ENCODE assay signal across 8 mouse cellular contexts in genomic region chr4:89523423-89524259, GRCm38 (mm10).
DNase-seq lines count a peak whose midpoint lies in the region; ATAC-seq and TF ChIP-seq lines count a peak whose summit lies in the region.

No protein-coding gene starts in this region.

- peak; percentile 48; the same call in 1 of the 2 replicates for ATAC-seq in lung, embryonic 14.5 days (ENCODE audit: insufficient read depth)
- ATAC-seq in forebrain, embryonic 13.5 days, result peak; percentile 37; the same call in 1 of the 2 replicates
- peak; percentile 74 for ATAC-seq in liver, embryonic 14.5 days (ENCODE audit: insufficient read depth)
- peak; percentile 60; the same call in 1 of the 2 replicates for ATAC-seq in stomach, embryonic 16.5 days (ENCODE audit: insufficient read depth, low FRiP score)

- 5% methylated on average over 10 of the region's 10 CpGs for WGBS in lung, embryonic 14.5 days
- WGBS in forebrain, embryonic 13.5 days, result 15% methylated on average over 10 of the region's 10 CpGs
- WGBS in liver, embryonic 14.5 days (ENCODE audit: insufficient replicate concordance), result 5% methylated on average over 10 of the region's 10 CpGs
- 11% methylated on average over 10 of the region's 10 CpGs for WGBS in stomach, embryonic 16.5 days

- no peak overlapping the region for H3K27ac ChIP-seq in lung, embryonic 14.5 days (ENCODE audit: low read depth)
- no peak overlapping the region for H3K27ac ChIP-seq in forebrain, embryonic 13.5 days
- H3K27ac ChIP-seq in liver, embryonic 14.5 days, result no peak overlapping the region
- no peak overlapping the region for H3K27ac ChIP-seq in stomach, embryonic 16.5 days (ENCODE audit: low read length)

- no peaks in the 10 kb centered on the region for H3K9me3 ChIP-seq in lung, embryonic 14.5 days (ENCODE audit: low read depth, low read length)
- no peaks in the 10 kb centered on the region for H3K9me3 ChIP-seq in forebrain, embryonic 13.5 days (replicated peaks)
- H3K9me3 ChIP-seq in liver, embryonic 14.5 days (ENCODE audit: control insufficient read depth, low read length), result no peaks in the 10 kb centered on the region
- no peaks in the 10 kb centered on the region for H3K9me3 ChIP-seq in stomach, embryonic 16.5 days (replicated peaks; ENCODE audit: control insufficient read depth, low read length)

- DNase-seq in lung, embryonic 14.5 days, result peak; percentile 21
- DNase-seq in lung, adult 18-20 months, result no peak
- peak; percentile 41 to 61 (median 45) for DNase-seq in liver, embryonic 14.5 days (ENCODE audit: low read depth in 3 of 3, low spot score in 3 of 3)
- no peak for DNase-seq in right cerebral cortex, postnatal 4 days
- DNase-seq in frontal cortex, postnatal 25 days (ENCODE audit: low spot score in 2 of 2), result no peak
- no peak for DNase-seq in ovary, adult 18-20 months (ENCODE audit: low spot score)

- peak overlapping the region; percentile 43 for H3K4me3 ChIP-seq in lung, embryonic 14.5 days (ENCODE audit: low read depth, low read length)
- peak overlapping the region; percentile 48 for H3K4me3 ChIP-seq in forebrain, embryonic 13.5 days
- peak overlapping the region; percentile 51 to 78 for H3K4me3 ChIP-seq in liver, embryonic 14.5 days (ENCODE audit: insufficient read depth in 1 of 2, low read depth in 2 of 2, low read length in 2 of 2)
- H3K4me3 ChIP-seq in stomach, embryonic 16.5 days (replicated peaks; ENCODE audit: low read length), result peak overlapping the region; percentile 60

- no peaks in the 10 kb centered on the region for H3K36me3 ChIP-seq in lung, embryonic 14.5 days (ENCODE audit: insufficient read depth)
- no peaks in the 10 kb centered on the region for H3K36me3 ChIP-seq in forebrain, embryonic 13.5 days (ENCODE audit: poor library complexity, severe bottlenecking)
- H3K36me3 ChIP-seq in liver, embryonic 14.5 days (replicated peaks; ENCODE audit: control insufficient read depth, insufficient read depth, low read depth), result no peaks in the 10 kb centered on the region
- H3K36me3 ChIP-seq in stomach, embryonic 16.5 days (ENCODE audit: control insufficient read depth, insufficient read depth, low read length), result no peaks in the 10 kb centered on the region

- peak overlapping the region; percentile 80 for H3K4me2 ChIP-seq in lung, embryonic 14.5 days
- H3K4me2 ChIP-seq in forebrain, embryonic 13.5 days, result peak overlapping the region; percentile 85
- H3K4me2 ChIP-seq in liver, embryonic 14.5 days (ENCODE audit: low read depth), result peak overlapping the region; percentile 72
- H3K4me2 ChIP-seq in stomach, embryonic 16.5 days (ENCODE audit: low read depth, low read length), result peak overlapping the region; percentile 79; the same call in 1 of the 2 replicates

- TF ChIP-seq CTCF in lung, embryonic 14.5 days (IDR thresholded peaks at IDR 0.05; ENCODE audit: low read depth), result no peak
- TF ChIP-seq CTCF in liver, embryonic 14.5 days (IDR thresholded peaks at IDR 0.05; ENCODE audit: low read depth), result no peak

- TF ChIP-seq EP300 in liver, embryonic 14.5 days (IDR thresholded peaks at IDR 0.05; ENCODE audit: low read depth), result peak; percentile 54; the same call in 1 of the 2 replicates

- H3K9ac ChIP-seq in lung, embryonic 14.5 days, result no peak overlapping the region
- H3K9ac ChIP-seq in forebrain, embryonic 13.5 days, result no peak overlapping the region
- H3K9ac ChIP-seq in liver, embryonic 14.5 days (replicated peaks), result no peak overlapping the region
- H3K9ac ChIP-seq in stomach, embryonic 16.5 days (ENCODE audit: low read length), result no peak overlapping the region

- H3K4me1 ChIP-seq in lung, embryonic 14.5 days (ENCODE audit: insufficient read depth), result no peaks in the 10 kb centered on the region
- H3K4me1 ChIP-seq in forebrain, embryonic 13.5 days, result 0 out of 2 replicates have a peak, but pooled peaks cover 3% of the 10 kb centered on the region
- peaks cover 2 to 9% of the 10 kb centered on the region in 2 experiments; a peak in 3 of 4 replicates for H3K4me1 ChIP-seq in liver, embryonic 14.5 days (replicated peaks; ENCODE audit: control insufficient read depth in 2 of 2, insufficient read depth in 2 of 2, low read length in 1 of 2)
- H3K4me1 ChIP-seq in stomach, embryonic 16.5 days (ENCODE audit: control insufficient read depth, insufficient read depth, low read length), result no peaks in the 10 kb centered on the region

- H3K27me3 ChIP-seq in lung, embryonic 14.5 days (ENCODE audit: insufficient read depth, low read length), result peaks cover 13% of the 10 kb centered on the region; the same call in 1 of the 2 replicates
- peaks cover 33% of the 10 kb centered on the region for H3K27me3 ChIP-seq in forebrain, embryonic 13.5 days
- peaks cover 3% of the 10 kb centered on the region for H3K27me3 ChIP-seq in liver, embryonic 14.5 days (ENCODE audit: control insufficient read depth, insufficient read depth, low read length)
- peaks cover 27% of the 10 kb centered on the region for H3K27me3 ChIP-seq in stomach, embryonic 16.5 days (ENCODE audit: control insufficient read depth, insufficient read depth, low read length)

Comparison
In these comparisons a context has a peak if more than half of its experiments do, and no peak if none do; other contexts are left out.
1. DNase-seq: peak in lung, embryonic 14.5 days (single experiment) and liver, embryonic 14.5 days (3 of 3); none in lung, adult 18-20 months (0 of 2), right cerebral cortex, postnatal 4 days (single experiment), frontal cortex, postnatal 25 days (0 of 2) and ovary, adult 18-20 months (single experiment).
2. Peak in every context shown above with its lines, with median percentiles within 50 percentile points of each other: ATAC-seq, H3K4me2 ChIP-seq and H3K4me3 ChIP-seq.